In genomic region chr16:28752638-28753118, GRCm38 (mm10) we compare ENCODE assay signal across 8 mouse cellular contexts. TPM values are rescaled to one million over a fixed set of nuclear protein-coding genes. Genes with fewer than 3 reads are reported as not detected.
DNase-seq lines count a peak whose midpoint lies in the region; ATAC-seq and TF ChIP-seq lines count a peak whose summit lies in the region.

Gene Fgf12 (minus strand): TSS chr16:28753068.

- H3K4me2 ChIP-seq in lung, embryonic 14.5 days, result peak within 1 kb of the TSS; percentile 60
- H3K4me2 ChIP-seq in embryonic facial prominence, embryonic 13.5 days, result peak within 1 kb of the TSS; percentile 69

- no peaks in the 10 kb centered on the region for H3K9me3 ChIP-seq in lung, embryonic 14.5 days (ENCODE audit: low read depth, low read length)
- H3K9me3 ChIP-seq in embryonic facial prominence, embryonic 13.5 days, result no peaks in the 10 kb centered on the region

- no peaks in the 10 kb centered on the region for H3K27me3 ChIP-seq in lung, embryonic 14.5 days (ENCODE audit: insufficient read depth, low read length)
- peaks cover 5% of the 10 kb centered on the region; the same call in 1 of the 2 replicates for H3K27me3 ChIP-seq in embryonic facial prominence, embryonic 13.5 days

- no peaks in the 10 kb centered on the region for H3K36me3 ChIP-seq in lung, embryonic 14.5 days (ENCODE audit: insufficient read depth)
- H3K36me3 ChIP-seq in embryonic facial prominence, embryonic 13.5 days, result no peaks in the 10 kb centered on the region

- ATAC-seq in lung, embryonic 14.5 days (ENCODE audit: insufficient read depth), result no peak
- no peak for ATAC-seq in embryonic facial prominence, embryonic 13.5 days (ENCODE audit: insufficient number of reproducible peaks, insufficient read depth, low FRiP score, low TSS enrichment, low read depth)
- ATAC-seq in CD4-positive, CD25-positive, alpha-beta regulatory T cell, adult 4 months, result no peak

- H3K27ac ChIP-seq in lung, embryonic 14.5 days (ENCODE audit: low read depth), result no peak within 1 kb of the TSS
- no peak within 1 kb of the TSS for H3K27ac ChIP-seq in embryonic facial prominence, embryonic 13.5 days

- H3K9ac ChIP-seq in lung, embryonic 14.5 days, result peak within 1 kb of the TSS; percentile 36
- H3K9ac ChIP-seq in embryonic facial prominence, embryonic 13.5 days, result peak within 1 kb of the TSS; percentile 64

- H3K4me1 ChIP-seq in lung, embryonic 14.5 days (ENCODE audit: insufficient read depth), result no peaks in the 10 kb centered on the region
- peaks cover 8% of the 10 kb centered on the region for H3K4me1 ChIP-seq in embryonic facial prominence, embryonic 13.5 days

- H3K4me3 ChIP-seq in lung, embryonic 14.5 days (ENCODE audit: low read depth, low read length), result peak within 1 kb of the TSS; percentile 13
- peak within 1 kb of the TSS; percentile 39 for H3K4me3 ChIP-seq in embryonic facial prominence, embryonic 13.5 days

- DNase-seq in lung, embryonic 14.5 days, result no peak
- DNase-seq in lung, postnatal 14 days, result no peak
- DNase-seq in heart, postnatal 36 days, result peak; percentile 1 to 2
- DNase-seq in left cerebral cortex, postnatal 36 days (ENCODE audit: low spot score in 2 of 2), result no peak
- peak; percentile 42 for DNase-seq in right cerebral cortex, postnatal 25 days
- DNase-seq in adipocyte (ENCODE audit: low spot score), result no peak

- WGBS in lung, embryonic 14.5 days, result under 1% methylated on average over 16 of the region's 16 CpGs
- WGBS in embryonic facial prominence, embryonic 13.5 days, result under 1% methylated on average over 16 of the region's 16 CpGs

- TF ChIP-seq CTCF in lung, embryonic 14.5 days (IDR thresholded peaks at IDR 0.05; ENCODE audit: low read depth), result no peak

- intact Hi-C loops in heart, postnatal 36 days (cut with DNase I), result no loop called here
- intact Hi-C loops in left cerebral cortex, postnatal 36 days (cut with DNase I), result loop anchor here (5.0 to 10.0 kb wide), 2 partner anchors 55 to 158 kb away; no protein-coding TSS in a partner anchor

RNA-seq across cellular contexts. Expression of gene Fgf12, which starts in this region (rescaled TPM):
- 1.6 TPM in 2 replicates for polyA plus RNA-seq in lung, embryonic 14.5 days (2014; fragmentation: Nextera tagmentation; extraction: Ambion mirVana)
- polyA plus RNA-seq in embryonic facial prominence, embryonic 13.5 days (2015; fragmentation: Nextera tagmentation; extraction: Ambion mirVana), result 3.6 and 6.0 TPM in 2 replicates
- total RNA-seq in heart, postnatal 36 days (2021), result 10 to 100 TPM; 11.8 to 16.5 TPM
- total RNA-seq in left cerebral cortex, postnatal 36 days (2021), result 100 to 1,000 TPM; 307 to 314 TPM
- not detected for polyA plus RNA-seq in CD4-positive, CD25-positive, alpha-beta regulatory T cell, adult 4 months (2017; shearing (Covaris generic))

Comparison
In these comparisons a context has a peak if more than half of its experiments do, and no peak if none do; other contexts are left out.
1. RNA of gene Fgf12 (total RNA-seq): 307 to 314 TPM in left cerebral cortex, postnatal 36 days; 11.8 to 16.5 TPM in heart, postnatal 36 days; every median in the first group is over 10 times any median in the second.
2. DNase-seq: peak in heart, postnatal 36 days (2 of 2) and right cerebral cortex, postnatal 25 days (single experiment); none in lung, embryonic 14.5 days (single experiment), lung, postnatal 14 days (single experiment), left cerebral cortex, postnatal 36 days (0 of 2) and adipocyte (single experiment).